ENCODE assay signal across 19 mouse cellular contexts in genomic region chr4:106920119-106920518, GRCm38 (mm10). TPM values are rescaled to one million over a fixed set of nuclear protein-coding genes. Genes with fewer than 3 reads are reported as not detected.
DNase-seq lines count a peak whose midpoint lies in the region; ATAC-seq lines count a peak whose summit lies in the region.
"Had no signal": no experiment of that assay in that cellular context is flagged by ENCODE, and none has a peak within 500 bp of the region (broad histone marks: within the 10 kb centered on the region; RNA-seq: fewer than 3 reads in every experiment).

No protein-coding gene starts in this region.

- DNase-seq in heart, adult 11 months = no peak
- no peak for DNase-seq in liver, embryonic 13.5 days
- no peak for DNase-seq in liver
- DNase-seq: adrenal gland, adult 8-10 months; adrenal gland, postnatal 36 days; cerebellum, adult 2 months; forebrain, postnatal 0 days; gastrocnemius, postnatal 25 days; heart, adult 18-20 months; heart, postnatal 14 days had no signal

- 0 out of 2 replicates have a peak overlapping the region, but pooled peaks have one; percentile 21 for H3K9ac ChIP-seq in heart, embryonic 12.5 days
- H3K9ac ChIP-seq in liver, embryonic 13.5 days = peak overlapping the region; percentile 38
- H3K9ac ChIP-seq in liver, embryonic 15.5 days = no peak overlapping the region
- H3K9ac ChIP-seq: forebrain, embryonic 13.5 days; forebrain, postnatal 0 days; heart, embryonic 15.5 days; hindbrain, embryonic 15.5 days had no signal

- H3K4me1 ChIP-seq in heart, embryonic 12.5 days (replicated peaks) = peaks cover 53% of the 10 kb centered on the region
- H3K4me1 ChIP-seq in liver, embryonic 13.5 days (replicated peaks) = peaks cover 80% of the 10 kb centered on the region
- H3K4me1 ChIP-seq in liver, embryonic 15.5 days (replicated peaks) = peaks cover 77% of the 10 kb centered on the region

- 89% methylated on average over 4 of the region's 4 CpGs for WGBS in heart, embryonic 12.5 days
- 96% methylated on average over 4 of the region's 4 CpGs for WGBS in liver, embryonic 13.5 days (ENCODE audit: insufficient replicate concordance)
- 89% methylated on average over 4 of the region's 4 CpGs for WGBS in liver, embryonic 15.5 days (ENCODE audit: insufficient replicate concordance)

- H3K27ac ChIP-seq in heart, embryonic 12.5 days (ENCODE audit: poor library complexity, severe bottlenecking) = no peak overlapping the region
- peak overlapping the region; percentile 92 for H3K27ac ChIP-seq in liver, embryonic 13.5 days
- H3K27ac ChIP-seq in liver, embryonic 15.5 days (replicated peaks) = peak overlapping the region; percentile 84
- H3K27ac ChIP-seq: forebrain, embryonic 13.5 days; heart, embryonic 10.5 days; heart, embryonic 15.5 days; hindbrain, embryonic 15.5 days had no signal

- H3K4me3 ChIP-seq in heart, embryonic 12.5 days = no peak overlapping the region
- no peak overlapping the region for H3K4me3 ChIP-seq in liver, embryonic 13.5 days (replicated peaks)
- no peak overlapping the region for H3K4me3 ChIP-seq in liver, embryonic 15.5 days (replicated peaks)
- H3K4me3 ChIP-seq: forebrain, embryonic 13.5 days; heart, embryonic 10.5 days; heart, embryonic 15.5 days; hindbrain, embryonic 15.5 days had no signal

- H3K27me3 ChIP-seq in heart, embryonic 12.5 days (replicated peaks) = no peaks in the 10 kb centered on the region
- H3K27me3 ChIP-seq in liver, embryonic 13.5 days = no peaks in the 10 kb centered on the region
- no peaks in the 10 kb centered on the region for H3K27me3 ChIP-seq in liver, embryonic 15.5 days
- H3K27me3 ChIP-seq: forebrain, embryonic 13.5 days; heart, embryonic 15.5 days; hindbrain, embryonic 15.5 days had no signal

- no peak overlapping the region for H3K4me2 ChIP-seq in heart, embryonic 12.5 days
- H3K4me2 ChIP-seq in liver, embryonic 13.5 days = no peak overlapping the region
- H3K4me2 ChIP-seq in liver, embryonic 15.5 days = no peak overlapping the region
- H3K4me2 ChIP-seq: forebrain, embryonic 13.5 days; heart, embryonic 15.5 days; hindbrain, embryonic 15.5 days had no signal

- ATAC-seq in heart, embryonic 12.5 days (ENCODE audit: insufficient number of reproducible peaks, low FRiP score) = no peak
- no peak for ATAC-seq in liver, embryonic 13.5 days (ENCODE audit: low read depth)
- no peak for ATAC-seq in liver, embryonic 15.5 days (ENCODE audit: insufficient read depth)
- no peak for ATAC-seq in megakaryocyte progenitor cell, adult 5-6 weeks (replicated peaks; ENCODE audit: poor library complexity)
- ATAC-seq: forebrain, embryonic 13.5 days; forebrain, postnatal 0 days; inflammation-experienced regulatory T-cells, adult 6 months had no signal

- peaks cover 93% of the 10 kb centered on the region for H3K36me3 ChIP-seq in heart, embryonic 12.5 days
- peaks cover 91% of the 10 kb centered on the region for H3K36me3 ChIP-seq in liver, embryonic 13.5 days
- H3K36me3 ChIP-seq in liver, embryonic 15.5 days (replicated peaks) = peaks cover 95% of the 10 kb centered on the region

- no peaks in the 10 kb centered on the region for H3K9me3 ChIP-seq in heart, embryonic 12.5 days (replicated peaks)
- no peaks in the 10 kb centered on the region for H3K9me3 ChIP-seq in liver, embryonic 13.5 days (replicated peaks)
- H3K9me3 ChIP-seq in liver, embryonic 15.5 days (replicated peaks) = no peaks in the 10 kb centered on the region
- H3K9me3 ChIP-seq: forebrain, embryonic 13.5 days; G1E; heart, embryonic 10.5 days; heart, embryonic 15.5 days; hindbrain, embryonic 15.5 days had no signal

RNA-seq across cellular contexts. Expression of gene Ssbp3, which starts 9.6 kb away (rescaled TPM):
- 101 and 105 TPM in 2 replicates for polyA plus RNA-seq in heart, embryonic 12.5 days (2016; fragmentation: Nextera tagmentation; extraction: Ambion mirVana)
- 55.5 and 64.8 TPM in 2 replicates for polyA plus RNA-seq in liver, embryonic 13.5 days (2015; fragmentation: Nextera tagmentation; extraction: Ambion mirVana)
- polyA plus RNA-seq in liver, embryonic 15.5 days (2015; fragmentation: Nextera tagmentation; extraction: Ambion mirVana) = 45.7 and 50.5 TPM in 2 replicates
- 35.5 and 36.5 TPM in 2 replicates for total RNA-seq in megakaryocyte progenitor cell, adult 5-6 weeks (2015)
- 16.0 and 30.8 TPM in 2 replicates for total RNA-seq in megakaryocyte progenitor cell, adult 5-6 weeks (2017)
